Mouse (Mus musculus) E14TG2a.4 (cell line): ENCODE results near the gene Clrn3.

Experiments used
- CTCF ChIP-seq: conservative IDR thresholded peaks from 2 replicates; pipeline ENCODE4 v1.5.1; 2014; ENCODE audit warnings: low read length
- NANOG ChIP-seq: IDR thresholded peaks from 2 replicates; pipeline ENCODE4 v1.6.1; 2014; ENCODE audit warnings: borderline replicate concordance, low read length, mixed read lengths

- no peak for TF ChIP-seq CTCF
- no peak for TF ChIP-seq NANOG
Measured at GRCm38 (mm10) chr7:135490500-135490886, 38.0 kb downstream of the Clrn3 start.
